Mouse (Mus musculus) ES-Bruce4 (cell line): ENCODE data around the gene Tekt5.

Experiments
- CTCF ChIP-seq: IDR thresholded peaks from one replicate; pipeline ENCODE4 v1.8.1; 2011; ENCODE audit warnings: low read depth, low read length
- POLR2A ChIP-seq: IDR thresholded peaks from one replicate; pipeline ENCODE4 v1.8.1; 2011; ENCODE audit warnings: low read length; ENCODE audit not compliant: insufficient read depth

DNA sequence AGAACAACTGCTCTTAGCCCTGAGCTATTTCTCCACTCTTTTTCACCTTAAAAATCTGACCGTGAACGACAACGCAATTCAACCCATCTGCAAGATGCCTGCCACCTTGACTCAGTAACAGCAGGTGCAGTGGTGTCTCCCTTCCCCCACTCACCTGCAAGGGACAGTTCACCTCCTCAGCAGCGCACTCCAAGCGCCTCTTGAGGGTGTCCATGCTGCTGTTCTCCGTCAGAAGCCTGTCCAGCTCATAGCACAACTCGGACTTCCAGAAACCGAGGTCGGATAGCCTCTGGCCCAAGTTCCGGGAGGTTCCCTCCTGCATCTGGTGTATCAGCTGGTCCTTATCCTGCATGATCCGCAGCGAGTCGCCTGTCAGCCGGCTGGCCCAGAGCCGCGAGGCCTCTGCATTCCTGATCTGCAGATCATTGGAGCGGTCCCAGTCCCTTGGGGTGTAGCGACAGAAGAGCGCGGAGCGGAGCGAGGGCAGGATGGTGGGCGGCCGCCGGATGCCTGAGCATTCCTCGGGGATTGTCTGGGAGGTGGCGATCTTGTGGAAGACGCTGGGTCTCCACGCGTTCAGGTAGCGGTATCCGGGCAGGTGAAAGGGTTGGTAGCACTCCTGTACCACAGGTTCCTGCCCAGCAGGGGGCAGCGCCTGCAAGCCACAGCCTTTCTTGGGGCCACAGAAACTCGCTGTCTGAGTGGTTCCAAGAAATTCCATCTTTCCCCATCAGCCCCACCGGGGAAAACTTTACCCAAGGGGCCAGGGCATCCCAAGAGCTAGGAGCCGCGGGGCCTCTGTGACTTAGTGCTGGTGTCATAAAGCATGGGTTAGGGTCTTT is at the start of gene Tekt5:
- TF ChIP-seq CTCF: peak; percentile 80
- TF ChIP-seq POLR2A: no peak
